Mouse (Mus musculus): ENCODE results near the gene Rin3. TPM values are rescaled to one million over a fixed set of nuclear protein-coding genes. Genes with fewer than 3 reads are reported as not detected.

The Rin3 gene
- polyA plus RNA-seq (2014; fragmentation: Nextera tagmentation; extraction: Ambion mirVana): 14.3 and 15.4 TPM in 2 replicates

GRCm38 (mm10) chr12:102282763-102283482 is at the start of gene Rin3:
Gene Rin3 (plus strand): TSS chr12:102283048.
- 1% methylated on average over 74 of the region's 75 CpGs for WGBS
- H3K4me2 ChIP-seq: peak within 1 kb of the TSS; percentile 92
- no peaks in the 10 kb centered on the region for H3K36me3 ChIP-seq (ENCODE audit: insufficient read depth)
- H3K9me3 ChIP-seq (ENCODE audit: low read depth, low read length): no peaks in the 10 kb centered on the region
- peak within 1 kb of the TSS; percentile 83 for H3K9ac ChIP-seq
- H3K27me3 ChIP-seq (ENCODE audit: insufficient read depth, low read length): no peaks in the 10 kb centered on the region
- peak; percentile 76 for DNase-seq
- H3K4me1 ChIP-seq (ENCODE audit: insufficient read depth): peaks cover 37% of the 10 kb centered on the region
- TF ChIP-seq CTCF (IDR thresholded peaks at IDR 0.05; ENCODE audit: low read depth): no peak
- H3K27ac ChIP-seq (ENCODE audit: low read depth): peak within 1 kb of the TSS; percentile 79
- H3K4me3 ChIP-seq (ENCODE audit: low read depth, low read length): peak within 1 kb of the TSS; percentile 62
- ATAC-seq (ENCODE audit: insufficient read depth): peak; percentile 63

- no peaks in the 10 kb centered on the region for H3K4me1 ChIP-seq (ENCODE audit: insufficient read depth)
- WGBS: 84% methylated on average over 3 of the region's 3 CpGs
- H3K27me3 ChIP-seq (ENCODE audit: insufficient read depth, low read length): no peaks in the 10 kb centered on the region
- H3K4me3 ChIP-seq (ENCODE audit: low read depth, low read length): no peak overlapping the region
- H3K9me3 ChIP-seq (ENCODE audit: low read depth, low read length): no peaks in the 10 kb centered on the region
- no peak for TF ChIP-seq CTCF (IDR thresholded peaks at IDR 0.05; ENCODE audit: low read depth)
- ATAC-seq (ENCODE audit: insufficient read depth) (no peak), DNase-seq (no peak)
- no peak overlapping the region for H3K27ac ChIP-seq (ENCODE audit: low read depth)
- H3K36me3 ChIP-seq (ENCODE audit: insufficient read depth): no peaks in the 10 kb centered on the region
- H3K9ac ChIP-seq: no peak overlapping the region
- H3K4me2 ChIP-seq: no peak overlapping the region
Observed at GRCm38 (mm10) chr12:102235551-102235950, 47.3 kb upstream of the Rin3 start.

DNA sequence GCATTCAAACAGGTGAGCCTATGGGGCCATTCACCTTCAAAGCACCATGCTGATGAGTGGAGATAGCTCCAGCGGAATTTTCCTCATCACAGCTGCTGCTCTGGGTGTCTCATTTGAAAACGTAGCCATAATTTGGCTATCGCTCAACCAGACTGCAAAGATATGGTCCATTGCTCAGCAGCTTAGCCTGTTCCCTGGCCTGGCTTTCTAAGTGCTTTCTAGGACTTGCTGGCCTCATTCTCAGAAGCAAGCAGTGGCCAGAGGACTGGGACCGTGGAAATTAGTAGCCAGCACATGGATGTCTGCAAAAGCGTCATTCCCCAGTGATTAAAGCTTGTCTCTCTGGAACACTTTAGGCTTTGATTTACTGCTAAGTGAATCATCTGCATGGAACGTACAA is 46.5 kb upstream of the Rin3 start:
- ATAC-seq (ENCODE audit: insufficient read depth) (no peak), DNase-seq (no peak)
- no peak overlapping the region for H3K4me2 ChIP-seq
- no peaks in the 10 kb centered on the region for H3K27me3 ChIP-seq (ENCODE audit: insufficient read depth, low read length)
- no peak overlapping the region for H3K9ac ChIP-seq
- no peak overlapping the region for H3K4me3 ChIP-seq (ENCODE audit: low read depth, low read length)
- no peaks in the 10 kb centered on the region for H3K36me3 ChIP-seq (ENCODE audit: insufficient read depth)
- 81% methylated on average over 6 of the region's 6 CpGs for WGBS
- H3K9me3 ChIP-seq (ENCODE audit: low read depth, low read length): no peaks in the 10 kb centered on the region
- no peak overlapping the region for H3K27ac ChIP-seq (ENCODE audit: low read depth)
- TF ChIP-seq CTCF (IDR thresholded peaks at IDR 0.05; ENCODE audit: low read depth): no peak
- no peaks in the 10 kb centered on the region for H3K4me1 ChIP-seq (ENCODE audit: insufficient read depth)

GRCm38 (mm10) chr12:102242076-102242722 is 40.6 kb upstream of the Rin3 start:
- Histone ChIP-seq H3K27ac (ENCODE audit: low read depth) (no peak overlapping the region), H3K4me1 (ENCODE audit: insufficient read depth) (no peaks in the 10 kb centered on the region), H3K36me3 (ENCODE audit: insufficient read depth) (no peaks in the 10 kb centered on the region), H3K9me3 (ENCODE audit: low read depth, low read length) (no peaks in the 10 kb centered on the region), H3K4me2 (no peak overlapping the region), H3K4me3 (ENCODE audit: low read depth, low read length) (no peak overlapping the region), H3K27me3 (ENCODE audit: insufficient read depth, low read length) (no peaks in the 10 kb centered on the region), H3K9ac (no peak overlapping the region)
- no peak; the same call in 1 of the 2 replicates for ATAC-seq (ENCODE audit: insufficient read depth)
- 49% methylated on average over 6 of the region's 6 CpGs for WGBS
- DNase-seq: peak; percentile 6
- TF ChIP-seq CTCF (IDR thresholded peaks at IDR 0.05; ENCODE audit: low read depth): no peak

- Histone ChIP-seq H3K4me1 (ENCODE audit: insufficient read depth) (no peaks in the 10 kb centered on the region), H3K4me3 (ENCODE audit: low read depth, low read length) (no peak overlapping the region), H3K27ac (ENCODE audit: low read depth) (no peak overlapping the region), H3K36me3 (ENCODE audit: insufficient read depth) (no peaks in the 10 kb centered on the region), H3K9me3 (ENCODE audit: low read depth, low read length) (no peaks in the 10 kb centered on the region), H3K9ac (no peak overlapping the region), H3K27me3 (ENCODE audit: insufficient read depth, low read length) (no peaks in the 10 kb centered on the region), H3K4me2 (no peak overlapping the region)
- WGBS: 33% methylated on average over 1 of the region's 1 CpGs
- ATAC-seq (ENCODE audit: insufficient read depth) (no peak), DNase-seq (no peak)
- TF ChIP-seq CTCF (IDR thresholded peaks at IDR 0.05; ENCODE audit: low read depth): no peak
Observed at GRCm38 (mm10) chr12:102243915-102244314, 38.9 kb upstream of the Rin3 start.

DNA sequence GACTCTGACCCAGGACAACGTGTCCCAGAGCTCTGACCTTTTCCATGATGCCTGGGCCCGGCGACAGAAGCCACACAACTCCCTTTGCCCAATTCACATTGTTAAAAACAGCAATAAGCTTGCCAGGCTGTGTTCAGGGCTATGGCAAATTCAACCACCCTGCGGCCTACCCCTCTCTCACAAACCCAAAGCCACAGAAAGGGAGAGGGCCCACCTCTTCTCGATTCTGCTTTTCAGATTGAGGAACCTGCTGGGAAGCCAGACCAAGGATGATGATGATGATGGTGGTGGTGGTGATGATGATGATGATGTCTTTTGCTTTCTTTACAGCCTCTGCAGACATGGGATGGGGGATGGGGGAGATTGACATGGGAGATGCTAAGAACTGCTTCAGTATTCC is 36.6 kb upstream of the Rin3 start:
- no peak for TF ChIP-seq CTCF (IDR thresholded peaks at IDR 0.05; ENCODE audit: low read depth)
- H3K9me3 ChIP-seq (ENCODE audit: low read depth, low read length): no peaks in the 10 kb centered on the region
- H3K4me3 ChIP-seq (ENCODE audit: low read depth, low read length): no peak overlapping the region

DNA sequence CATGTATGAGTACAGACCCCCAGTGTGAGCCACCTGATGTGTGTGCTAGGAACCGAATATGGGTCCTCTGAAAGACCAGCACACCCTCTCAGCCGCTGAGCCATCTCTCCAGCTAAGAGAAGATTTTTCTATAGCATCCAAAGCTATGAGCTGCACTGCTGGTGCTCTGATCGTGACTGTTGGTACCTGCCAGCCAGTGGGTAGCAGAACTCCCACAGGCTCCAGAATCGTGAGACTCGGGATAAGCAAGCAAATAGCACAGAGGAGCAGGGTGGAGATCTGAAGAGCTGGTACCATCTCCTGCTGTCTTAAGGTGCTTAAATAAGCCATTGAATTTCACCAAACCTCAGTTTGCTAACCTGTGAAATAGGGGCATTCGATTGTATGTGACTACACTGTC is 34.7 kb upstream of the Rin3 start:
- ATAC-seq (ENCODE audit: insufficient read depth) (no peak), DNase-seq (no peak)
- TF ChIP-seq CTCF (IDR thresholded peaks at IDR 0.05; ENCODE audit: low read depth): no peak
- no peaks in the 10 kb centered on the region for H3K4me1 ChIP-seq (ENCODE audit: insufficient read depth)
- no peak overlapping the region for H3K27ac ChIP-seq (ENCODE audit: low read depth)
- no peaks in the 10 kb centered on the region for H3K27me3 ChIP-seq (ENCODE audit: insufficient read depth, low read length)
- H3K9me3 ChIP-seq (ENCODE audit: low read depth, low read length): no peaks in the 10 kb centered on the region
- no peak overlapping the region for H3K4me2 ChIP-seq
- H3K4me3 ChIP-seq (ENCODE audit: low read depth, low read length): no peak overlapping the region
- 89% methylated on average over 6 of the region's 6 CpGs for WGBS
- H3K9ac ChIP-seq: no peak overlapping the region
- H3K36me3 ChIP-seq (ENCODE audit: insufficient read depth): no peaks in the 10 kb centered on the region

More for the DNA sequence above, 36.6 kb upstream of the Rin3 start:
- Histone ChIP-seq H3K9ac (no peak overlapping the region), H3K4me1 (ENCODE audit: insufficient read depth) (no peaks in the 10 kb centered on the region), H3K4me2 (no peak overlapping the region), H3K36me3 (ENCODE audit: insufficient read depth) (no peaks in the 10 kb centered on the region), H3K27me3 (ENCODE audit: insufficient read depth, low read length) (no peaks in the 10 kb centered on the region), H3K27ac (ENCODE audit: low read depth) (no peak overlapping the region)
- ATAC-seq (ENCODE audit: insufficient read depth): no peak
- DNase-seq: no peak
- WGBS: 90% methylated on average over 5 of the region's 5 CpGs
